Mouse (Mus musculus): Measurements from ENCODE around the gene Banf1. TPM values are rescaled to one million over a fixed set of nuclear protein-coding genes. Genes with fewer than 3 reads are reported as not detected.

Banf1 gene
- polyA plus RNA-seq, 1 experiment from 2014 or later: 327 TPM

Other genes with a start within 250 kb of the Banf1 start
- gene Klc2, start 248.6 kb downstream of the Banf1 start, polyA plus RNA-seq (2014; fragmentation: Nextera tagmentation; extraction: Ambion mirVana): 84.6 and 91.9 TPM in 2 replicates
- gene Pacs1, start 94.0 kb downstream of the Banf1 start, polyA plus RNA-seq (2014; fragmentation: Nextera tagmentation; extraction: Ambion mirVana): 56.9 TPM in 2 replicates
- gene Sf3b2, start 71.7 kb downstream of the Banf1 start, polyA plus RNA-seq (2014; fragmentation: Nextera tagmentation; extraction: Ambion mirVana): 321 and 329 TPM in 2 replicates
- gene Gal3st3, start 68.8 kb downstream of the Banf1 start, polyA plus RNA-seq (2014; fragmentation: Nextera tagmentation; extraction: Ambion mirVana): 31.0 and 38.3 TPM in 2 replicates
- not detected in 2 replicates for gene Catsper1, start 31.4 kb downstream of the Banf1 start, polyA plus RNA-seq (2014; fragmentation: Nextera tagmentation; extraction: Ambion mirVana)
- 10.7 and 10.8 TPM in 2 replicates for gene Cst6, start 17.6 kb downstream of the Banf1 start, polyA plus RNA-seq (2014; fragmentation: Nextera tagmentation; extraction: Ambion mirVana)
- gene Eif1ad, start 427 bp downstream of the Banf1 start, polyA plus RNA-seq (2014; fragmentation: Nextera tagmentation; extraction: Ambion mirVana): 38.7 and 41.6 TPM in 2 replicates
- gene Sart1, start 21.5 kb upstream of the Banf1 start, polyA plus RNA-seq (2014; fragmentation: Nextera tagmentation; extraction: Ambion mirVana): 55.6 and 69.2 TPM in 2 replicates
- gene Tsga10ip, start 35.4 kb upstream of the Banf1 start, polyA plus RNA-seq (2014; fragmentation: Nextera tagmentation; extraction: Ambion mirVana): not detected in 2 replicates
- 208 and 254 TPM in 2 replicates for gene Drap1, start 57.8 kb upstream of the Banf1 start, polyA plus RNA-seq (2014; fragmentation: Nextera tagmentation; extraction: Ambion mirVana)
- gene AI837181, start 58.0 kb upstream of the Banf1 start, polyA plus RNA-seq (2014; fragmentation: Nextera tagmentation; extraction: Ambion mirVana): 57.0 and 67.2 TPM in 2 replicates
- not detected in 2 replicates for gene Fosl1, start 80.4 kb upstream of the Banf1 start, polyA plus RNA-seq (2014; fragmentation: Nextera tagmentation; extraction: Ambion mirVana)
- gene Ccdc85b, start 90.7 kb upstream of the Banf1 start, polyA plus RNA-seq (2014; fragmentation: Nextera tagmentation; extraction: Ambion mirVana): 8.0 and 11.0 TPM in 2 replicates
- gene Fibp, start 93.4 kb upstream of the Banf1 start, polyA plus RNA-seq (2014; fragmentation: Nextera tagmentation; extraction: Ambion mirVana): 169 and 179 TPM in 2 replicates
- 4.2 and 4.4 TPM in 2 replicates for gene Ctsw, start 101.3 kb upstream of the Banf1 start, polyA plus RNA-seq (2014; fragmentation: Nextera tagmentation; extraction: Ambion mirVana)
- gene Efemp2, start 106.8 kb upstream of the Banf1 start, polyA plus RNA-seq (2014; fragmentation: Nextera tagmentation; extraction: Ambion mirVana): 30.4 and 45.1 TPM in 2 replicates
- gene Mus81, start 121.2 kb upstream of the Banf1 start, polyA plus RNA-seq (2014; fragmentation: Nextera tagmentation; extraction: Ambion mirVana): 43.6 and 45.3 TPM in 2 replicates
- gene Cfl1, start 123.3 kb upstream of the Banf1 start, polyA plus RNA-seq (2014; fragmentation: Nextera tagmentation; extraction: Ambion mirVana): 3,473 and 3,739 TPM in 2 replicates
- 0.71 and 0.75 TPM in 2 replicates for gene 1700020D05Rik, start 136.6 kb upstream of the Banf1 start, polyA plus RNA-seq (2014; fragmentation: Nextera tagmentation; extraction: Ambion mirVana)
- 95.2 and 107 TPM in 2 replicates for gene Snx32, start 143.4 kb upstream of the Banf1 start, polyA plus RNA-seq (2014; fragmentation: Nextera tagmentation; extraction: Ambion mirVana)
- gene Ovol1, start 193.5 kb upstream of the Banf1 start, polyA plus RNA-seq (2014; fragmentation: Nextera tagmentation; extraction: Ambion mirVana): 0.14 TPM in 1 of 2 replicates, not detected in the other
- 2.6 and 3.7 TPM in 2 replicates for gene Ap5b1, start 200.9 kb upstream of the Banf1 start, polyA plus RNA-seq (2014; fragmentation: Nextera tagmentation; extraction: Ambion mirVana)
- gene Rnaseh2c, start 234.7 kb upstream of the Banf1 start, polyA plus RNA-seq (2014; fragmentation: Nextera tagmentation; extraction: Ambion mirVana): 49.8 and 51.7 TPM in 2 replicates
- gene Kat5, start 243.1 kb upstream of the Banf1 start, polyA plus RNA-seq (2014; fragmentation: Nextera tagmentation; extraction: Ambion mirVana): 45.6 and 47.3 TPM in 2 replicates

Data from neural tube, embryonic 14.5 days (tissue).